Mouse (Mus musculus) embryonic facial prominence, embryonic 11.5 days (tissue): ENCODE results near the gene Qdpr. TPM values are rescaled to one million over a fixed set of nuclear protein-coding genes. Genes with fewer than 3 reads are reported as not detected.

Experiments used
- ATAC-seq: fragments of 200-750 bp; cut with Nextera tagmentation; replicated peaks from 2 replicates; pipeline ENCODE4 v1.8.0; 2017; ENCODE audit warnings: low read depth; ENCODE audit not compliant: insufficient number of reproducible peaks, low FRiP score, low TSS enrichment
- DNase-seq: peaks from one replicate; pipeline ENCODE4 v3.0.0-alpha.2; 2015; ENCODE audit warnings: low spot score
- H3K27ac ChIP-seq: fragments of 300-500 bp; sonication (generic); replicated peaks from 2 replicates; pipeline ENCODE4 v1.5.1; 2014; ENCODE audit warnings: mild to moderate bottlenecking, low read depth, low read length, control low read depth
- H3K27me3 ChIP-seq: fragments of 300-500 bp; sonication (generic); 2 replicates; pipeline ENCODE4 v1.6.1; 2014; ENCODE audit warnings: mild to moderate bottlenecking, low read length, moderate library complexity, mixed read lengths; ENCODE audit not compliant: control insufficient read depth, insufficient read depth
- H3K36me3 ChIP-seq: fragments of 300-500 bp; sonication (generic); replicated peaks from 2 replicates; pipeline ENCODE4 v1.6.1; 2014; ENCODE audit warnings: low read depth, mild to moderate bottlenecking, low read length, moderate library complexity, mixed read lengths; ENCODE audit not compliant: control insufficient read depth, insufficient read depth
- H3K4me1 ChIP-seq: fragments of 300-500 bp; sonication (generic); 2 replicates; pipeline ENCODE4 v1.6.1; 2014; ENCODE audit warnings: low read length, mixed read lengths; ENCODE audit not compliant: control insufficient read depth, insufficient read depth
- H3K4me2 ChIP-seq: fragments of 300-500 bp; sonication (generic); 2 replicates; pipeline ENCODE4 v1.6.1; 2014; ENCODE audit warnings: low read depth, mild to moderate bottlenecking, control low read depth, low read length, moderate library complexity
- H3K4me3 ChIP-seq: fragments of 300-500 bp; sonication (generic); 2 replicates; pipeline ENCODE4 v1.5.1; 2014; ENCODE audit warnings: low read depth, low read length, control low read depth
- H3K9ac ChIP-seq: fragments of 300-500 bp; sonication (generic); replicated peaks from 2 replicates; pipeline ENCODE4 v1.6.1; 2014; ENCODE audit warnings: mild to moderate bottlenecking, control low read depth, low read length
- H3K9me3 ChIP-seq: fragments of 300-500 bp; sonication (generic); replicated peaks from 2 replicates; pipeline ENCODE4 v1.6.1; 2016; ENCODE audit warnings: mild to moderate bottlenecking, low read length, inconsistent platforms, mixed read lengths; ENCODE audit not compliant: control insufficient read depth
- WGBS: fragments of 180-500 bp; shearing (Covaris S2); extraction: QIAGEN DNeasy Blood & Tissue Kit; methylation state at CpG from one replicate; pipeline ENCODE4 v1.1.7; 2014; 5-methylcytosine and 5-hydroxymethylcytosine counted together
- polyA plus RNA-seq: library from polyadenylated mRNA; unstranded; fragments of >200 nt; fragmentation: Nextera tagmentation; extraction: Ambion mirVana; gene quantifications from 2 replicates; pipeline ENCODE4 v1.2.1, GENCODE M21; 2014

Gene Qdpr
- polyA plus RNA-seq, 1 experiment from 2014 or later: 127 TPM

GRCm38 (mm10) chr5:45493191-45494092 lies 43.4 kb upstream of the Qdpr start, which contains the start of gene Lap3:
Gene Lap3, plus strand, starts transcription at chr5:45493374.
- Histone ChIP-seq H3K27ac (peak within 1 kb of the TSS; percentile 29; the same call in 1 of the 2 replicates), H3K4me2 (peak within 1 kb of the TSS; percentile 75), H3K9ac (peak within 1 kb of the TSS; percentile 69), H3K4me3 (peak within 1 kb of the TSS; percentile 56), H3K27me3 (no peaks in the 10 kb centered on the region), H3K9me3 (no peaks in the 10 kb centered on the region), H3K4me1 (no peaks in the 10 kb centered on the region), H3K36me3 (no peaks in the 10 kb centered on the region; the same call in 1 of the 2 replicates)
- peak; percentile 96 for ATAC-seq
- DNase-seq: peak; percentile 98
- WGBS: under 1% methylated on average over 78 of the region's 78 CpGs

- no peaks in the 10 kb centered on the region for H3K36me3 ChIP-seq
- H3K4me3 ChIP-seq: no peak overlapping the region
- no peak overlapping the region for H3K27ac ChIP-seq
- H3K9ac ChIP-seq: no peak overlapping the region
- WGBS: 73% methylated on average over 4 of the region's 4 CpGs
- H3K4me1 ChIP-seq: no peaks in the 10 kb centered on the region
- H3K27me3 ChIP-seq: no peaks in the 10 kb centered on the region
- H3K9me3 ChIP-seq: no peaks in the 10 kb centered on the region
- DNase-seq: no peak
- no peak for ATAC-seq
- no peak overlapping the region for H3K4me2 ChIP-seq
These were observed 41.7 kb upstream of the Qdpr start for GRCm38 (mm10) chr5:45491776-45492175.

- H3K27me3 ChIP-seq: no peaks in the 10 kb centered on the region
- no peak overlapping the region for H3K4me3 ChIP-seq
- no peaks in the 10 kb centered on the region for H3K9me3 ChIP-seq
- no peak overlapping the region for H3K4me2 ChIP-seq
- no peak overlapping the region for H3K27ac ChIP-seq
- H3K4me1 ChIP-seq: no peaks in the 10 kb centered on the region
- no peaks in the 10 kb centered on the region for H3K36me3 ChIP-seq
- WGBS: 89% methylated on average over 1 of the region's 1 CpGs
- DNase-seq (no peak), ATAC-seq (no peak)
- no peak overlapping the region for H3K9ac ChIP-seq
These were observed 33.6 kb upstream of the Qdpr start for GRCm38 (mm10) chr5:45483654-45484053.

GRCm38 (mm10) chr5:45482607-45483006 lies 32.6 kb upstream of the Qdpr start:
- H3K9ac ChIP-seq: no peak overlapping the region
- no peaks in the 10 kb centered on the region for H3K36me3 ChIP-seq
- no peaks in the 10 kb centered on the region for H3K27me3 ChIP-seq
- 69% methylated on average over 3 of the region's 3 CpGs for WGBS
- DNase-seq: no peak
- H3K4me1 ChIP-seq: no peaks in the 10 kb centered on the region
- no peak overlapping the region for H3K27ac ChIP-seq
- no peak overlapping the region for H3K4me2 ChIP-seq
- no peak for ATAC-seq
- no peaks in the 10 kb centered on the region for H3K9me3 ChIP-seq
- no peak overlapping the region for H3K4me3 ChIP-seq

DNA sequence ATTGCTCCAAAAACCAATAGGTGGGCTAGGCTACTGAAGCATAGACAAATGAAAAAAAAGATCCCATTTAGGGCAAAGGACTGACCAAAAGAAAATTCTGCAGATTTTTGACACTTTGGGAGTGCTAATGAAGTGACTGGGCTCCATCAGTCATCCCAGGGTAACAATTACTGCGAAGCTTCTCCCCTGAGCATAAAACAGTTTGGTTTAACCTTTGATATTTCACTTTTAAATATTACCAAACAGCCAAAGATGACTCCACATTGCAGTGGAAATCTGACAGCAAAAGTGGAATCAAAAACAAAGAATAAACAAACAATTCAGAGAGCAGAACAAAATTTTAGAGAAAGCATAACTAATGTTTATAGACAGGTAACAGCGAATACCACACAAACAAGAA lies 31.1 kb upstream of the Qdpr start:
- H3K4me3 ChIP-seq: no peak overlapping the region
- no peaks in the 10 kb centered on the region for H3K36me3 ChIP-seq
- ATAC-seq (no peak), DNase-seq (no peak)
- no peaks in the 10 kb centered on the region for H3K4me1 ChIP-seq
- no peak overlapping the region for H3K27ac ChIP-seq
- H3K9me3 ChIP-seq: no peaks in the 10 kb centered on the region
- 90% methylated on average over 2 of the region's 2 CpGs for WGBS
- no peak overlapping the region for H3K9ac ChIP-seq
- H3K4me2 ChIP-seq: no peak overlapping the region
- no peaks in the 10 kb centered on the region for H3K27me3 ChIP-seq

DNA sequence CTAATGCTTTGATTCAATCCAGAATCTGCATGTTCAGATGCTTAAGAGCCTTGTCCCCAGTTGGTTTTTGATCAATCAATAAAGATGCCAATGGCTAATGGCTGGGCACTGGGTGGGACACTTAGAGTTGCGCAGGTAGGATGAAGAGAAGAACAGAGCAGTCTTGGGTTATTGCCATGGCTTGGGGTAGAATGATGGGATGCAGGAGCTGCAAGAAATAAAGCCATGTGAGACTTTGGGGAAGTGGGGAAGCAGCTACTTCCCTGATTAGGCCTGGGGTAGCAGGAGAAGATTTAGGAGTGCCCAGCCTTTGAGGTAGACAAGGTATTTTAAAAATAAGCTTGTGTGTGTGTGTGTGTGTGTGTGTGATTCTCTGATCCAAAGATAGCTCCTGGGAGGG lies 30.0 kb upstream of the Qdpr start:
- no peak overlapping the region for H3K9ac ChIP-seq
- no peak for DNase-seq
- H3K4me3 ChIP-seq: no peak overlapping the region
- no peak overlapping the region for H3K27ac ChIP-seq
- WGBS: 94% methylated on average over 1 of the region's 1 CpGs
- H3K4me1 ChIP-seq: no peaks in the 10 kb centered on the region
- H3K9me3 ChIP-seq: no peaks in the 10 kb centered on the region
- no peaks in the 10 kb centered on the region for H3K36me3 ChIP-seq
- H3K4me2 ChIP-seq: no peak overlapping the region
- no peaks in the 10 kb centered on the region for H3K27me3 ChIP-seq
- ATAC-seq: no peak

DNA sequence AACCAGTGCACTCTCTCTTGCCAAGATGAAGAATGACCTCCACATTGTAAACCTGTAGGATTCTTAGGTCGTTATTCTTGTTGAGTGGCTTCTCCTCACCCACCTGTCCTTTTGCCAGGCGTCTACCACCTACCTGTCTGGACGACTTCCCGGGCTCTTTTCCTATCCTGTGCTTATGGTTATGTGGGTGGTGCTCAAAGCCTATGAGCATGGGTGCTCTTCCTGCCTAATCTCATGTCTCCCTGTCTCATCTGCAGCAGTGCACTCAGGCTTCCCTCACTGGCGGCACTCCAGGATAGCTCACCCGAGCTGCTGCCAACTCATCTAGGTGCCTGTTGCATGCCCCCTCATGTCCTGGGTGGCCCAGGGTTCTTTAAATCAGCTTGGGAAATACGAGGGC lies 27.6 kb upstream of the Qdpr start:
- Histone ChIP-seq H3K27me3 (no peaks in the 10 kb centered on the region), H3K4me2 (no peak overlapping the region), H3K36me3 (no peaks in the 10 kb centered on the region), H3K27ac (no peak overlapping the region), H3K9ac (no peak overlapping the region), H3K4me1 (no peaks in the 10 kb centered on the region), H3K9me3 (no peaks in the 10 kb centered on the region), H3K4me3 (no peak overlapping the region)
- 86% methylated on average over 7 of the region's 7 CpGs for WGBS
- ATAC-seq: no peak
- no peak for DNase-seq

GRCm38 (mm10) chr5:45476288-45476687 lies 26.3 kb upstream of the Qdpr start:
- no peak overlapping the region for H3K27ac ChIP-seq
- DNase-seq (no peak), ATAC-seq (no peak)
- no peaks in the 10 kb centered on the region for H3K27me3 ChIP-seq
- no peak overlapping the region for H3K4me2 ChIP-seq
- no peaks in the 10 kb centered on the region for H3K36me3 ChIP-seq
- H3K9me3 ChIP-seq: no peaks in the 10 kb centered on the region
- no peak overlapping the region for H3K4me3 ChIP-seq
- no peak overlapping the region for H3K9ac ChIP-seq
- no peaks in the 10 kb centered on the region for H3K4me1 ChIP-seq
- WGBS: 62% methylated on average over 6 of the region's 6 CpGs
